In the genomic region with DNA sequence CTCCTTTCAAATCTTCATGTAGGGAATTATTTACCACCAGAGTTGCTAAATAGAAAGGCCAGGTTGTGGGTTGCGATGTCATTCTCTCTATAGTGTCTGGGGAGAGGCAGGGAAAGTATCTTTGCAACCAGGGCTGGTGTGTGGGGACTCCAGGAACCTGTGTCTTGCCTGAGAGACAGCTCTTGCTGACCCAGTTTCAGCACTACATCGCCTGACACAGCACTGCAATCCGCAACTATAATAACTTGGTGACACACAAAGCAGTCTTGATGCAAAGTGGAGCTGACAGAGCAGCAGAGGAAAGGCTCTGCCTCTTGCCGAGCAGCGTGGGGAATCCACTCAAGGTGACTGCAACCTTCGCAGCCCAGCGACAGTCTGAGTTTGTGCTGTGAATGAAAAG, we compare ENCODE assay signal across 14 mouse cellular contexts. TPM values are rescaled to one million over a fixed set of nuclear protein-coding genes. Genes with fewer than 3 reads are reported as not detected.
DNase-seq lines count a peak whose midpoint lies in the region; ATAC-seq and TF ChIP-seq lines count a peak whose summit lies in the region.
"Had no signal": no experiment of that assay in that cellular context is flagged by ENCODE, and none has a peak within 500 bp of the region (broad histone marks: within the 10 kb centered on the region; RNA-seq: fewer than 3 reads in every experiment).

No protein-coding gene starts in this region.

- no peak overlapping the region for H3K4me2 ChIP-seq in liver, postnatal 0 days (ENCODE audit: low read depth, low read length)
- H3K4me2 ChIP-seq: stomach, embryonic 15.5 days had no signal

- no peak overlapping the region for H3K27ac ChIP-seq in cerebellum, adult 2 months (ENCODE audit: insufficient read depth, low read length)
- H3K27ac ChIP-seq in embryonic facial prominence, embryonic 10.5 days (replicated peaks): no peak overlapping the region
- no peak overlapping the region for H3K27ac ChIP-seq in liver, postnatal 0 days (ENCODE audit: low read depth)
- H3K27ac ChIP-seq: forebrain, embryonic 10.5 days; stomach, embryonic 15.5 days had no signal

- no peaks in the 10 kb centered on the region for H3K27me3 ChIP-seq in cerebellum, adult 2 months (ENCODE audit: control insufficient read depth, insufficient read depth, low read length)
- no peaks in the 10 kb centered on the region for H3K27me3 ChIP-seq in embryonic facial prominence, embryonic 10.5 days (replicated peaks; ENCODE audit: low read depth, poor library complexity, severe bottlenecking)
- H3K27me3 ChIP-seq in liver, postnatal 0 days (ENCODE audit: insufficient read depth, low read length): no peaks in the 10 kb centered on the region
- H3K27me3 ChIP-seq: stomach, embryonic 15.5 days had no signal

- intact Hi-C loops in left cerebral cortex, postnatal 14 days (cut with DNase I): no loop called here
- intact Hi-C loops in left cerebral cortex, postnatal 10 days (cut with DNase I): no loop called here

- no peak overlapping the region for H3K9ac ChIP-seq in liver, postnatal 0 days (replicated peaks)
- H3K9ac ChIP-seq: stomach, embryonic 15.5 days had no signal

- H3K4me1 ChIP-seq in cerebellum, adult 2 months (ENCODE audit: control insufficient read depth, insufficient read depth, low read length): 0 out of 2 replicates have a peak, but pooled peaks cover 3% of the 10 kb centered on the region
- H3K4me1 ChIP-seq in embryonic facial prominence, embryonic 10.5 days: peaks cover 8% of the 10 kb centered on the region
- no peaks in the 10 kb centered on the region for H3K4me1 ChIP-seq in liver, postnatal 0 days (ENCODE audit: insufficient read depth)
- H3K4me1 ChIP-seq: stomach, embryonic 15.5 days had no signal

- H3K36me3 ChIP-seq in embryonic facial prominence, embryonic 10.5 days (replicated peaks): no peaks in the 10 kb centered on the region
- H3K36me3 ChIP-seq in liver, postnatal 0 days (replicated peaks; ENCODE audit: insufficient read depth, low read length): no peaks in the 10 kb centered on the region
- H3K36me3 ChIP-seq: forebrain, embryonic 10.5 days; G1E; stomach, embryonic 15.5 days had no signal

- TF ChIP-seq EP300 in liver, postnatal 0 days (IDR thresholded peaks at IDR 0.05; ENCODE audit: low read depth): no peak

- H3K9me3 ChIP-seq in embryonic facial prominence, embryonic 10.5 days: no peaks in the 10 kb centered on the region
- H3K9me3 ChIP-seq in liver, postnatal 0 days (ENCODE audit: low read length): no peaks in the 10 kb centered on the region
- H3K9me3 ChIP-seq: forebrain, embryonic 10.5 days; stomach, embryonic 15.5 days had no signal

- no peak for TF ChIP-seq CTCF in cerebellum, adult 2 months (IDR thresholded peaks at IDR 0.05; ENCODE audit: borderline replicate concordance, insufficient read depth, low read depth, low read length)
- TF ChIP-seq CTCF in liver, postnatal 0 days (IDR thresholded peaks at IDR 0.05; ENCODE audit: low read depth): no peak

- no peak for ATAC-seq in liver, postnatal 0 days

- DNase-seq in cerebellum, adult 2 months: peak; percentile 7 to 16
- DNase-seq in cerebellum, adult 11-12 months: no peak
- DNase-seq in left cerebral cortex, postnatal 14 days (ENCODE audit: low spot score in 2 of 2): peak; percentile 5 to 11
- DNase-seq in left cerebral cortex, postnatal 10 days (ENCODE audit: extremely low spot score in 1 of 2, low spot score in 2 of 2): no peak
- peak; percentile 10 for DNase-seq in embryonic facial prominence, embryonic 10.5 days (ENCODE audit: low spot score)
- peak; percentile 91 for DNase-seq in retina, postnatal 1 day
- no peak for DNase-seq in liver, postnatal 0 days
- no peak for DNase-seq in gastrocnemius, postnatal 25 days
- DNase-seq: gastrocnemius, postnatal 36 days; heart, postnatal 4 days; lung, postnatal 14 days had no signal

- WGBS in cerebellum, adult 2 months: 46% methylated on average over 7 of the region's 7 CpGs
- WGBS in embryonic facial prominence, embryonic 10.5 days: 64% methylated on average over 7 of the region's 7 CpGs
- 78% methylated on average over 7 of the region's 7 CpGs for WGBS in liver, postnatal 0 days (ENCODE audit: insufficient replicate concordance)

- TF ChIP-seq POLR2A in cerebellum, adult 2 months (IDR thresholded peaks at IDR 0.05; ENCODE audit: borderline replicate concordance, insufficient read depth, low read length): no peak

- no peak overlapping the region for H3K4me3 ChIP-seq in cerebellum, adult 2 months (replicated peaks; ENCODE audit: insufficient read depth, low read depth, low read length)
- H3K4me3 ChIP-seq in embryonic facial prominence, embryonic 10.5 days: no peak overlapping the region
- H3K4me3 ChIP-seq in liver, postnatal 0 days (ENCODE audit: low read depth, low read length): no peak overlapping the region
- H3K4me3 ChIP-seq: forebrain, embryonic 10.5 days; stomach, embryonic 15.5 days had no signal

RNA-seq across cellular contexts. Expression of gene Tlr4, which starts 42.5 kb away (rescaled TPM):
- 0.36 and 0.46 TPM in 2 replicates for polyA plus RNA-seq in cerebellum, adult 2 months (2012; rRNA removed)
- total RNA-seq in left cerebral cortex, postnatal 14 days (2021): 1 to 10 TPM; 1.8 to 2.1 TPM
- 1 to 10 TPM; 1.5 to 2.6 TPM for total RNA-seq in left cerebral cortex, postnatal 10 days (2021)
- polyA plus RNA-seq in embryonic facial prominence, embryonic 10.5 days (2016; fragmentation: Nextera tagmentation; extraction: Ambion mirVana): 0.93 and 1.3 TPM in 2 replicates
- polyA plus RNA-seq in liver, postnatal 0 days (2015; fragmentation: Nextera tagmentation; extraction: Ambion mirVana): 2.0 and 2.3 TPM in 2 replicates
- total RNA-seq in gastrocnemius, postnatal 25 days (2021): 1 to 10 TPM; 5.2 to 8.1 TPM
- polyA plus RNA-seq: G1E had no signal

Comparison
In these comparisons a context has a peak if more than half of its experiments do, and no peak if none do; other contexts are left out.
1. DNase-seq: peak in cerebellum, adult 2 months (2 of 2), left cerebral cortex, postnatal 14 days (2 of 2), embryonic facial prominence, embryonic 10.5 days (single experiment) and retina, postnatal 1 day (single experiment); none in cerebellum, adult 11-12 months (single experiment), left cerebral cortex, postnatal 10 days (0 of 2), liver, postnatal 0 days (single experiment) and gastrocnemius, postnatal 25 days (single experiment).